Mouse (Mus musculus): ENCODE data around the gene Rbfox1.

DNA sequence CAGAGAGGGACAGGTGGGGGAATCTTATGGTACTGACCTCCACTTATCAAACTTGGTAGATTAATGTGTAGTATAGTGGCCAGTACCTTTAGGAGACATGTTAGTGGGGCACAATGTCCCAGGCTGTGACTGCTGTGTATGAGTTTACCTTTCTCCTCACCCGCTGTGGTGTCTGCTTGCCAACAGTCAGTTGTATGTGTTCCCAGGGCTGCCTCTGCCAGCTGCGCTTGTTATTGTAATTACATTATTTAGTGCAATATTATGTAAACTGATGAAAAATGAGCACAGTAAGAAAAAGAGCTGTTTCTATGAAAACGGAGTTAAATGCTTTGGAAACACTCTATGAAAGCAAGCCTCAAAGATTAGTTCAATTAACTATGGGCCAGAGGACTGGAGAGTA, 928.7 kb downstream of the Rbfox1 start:
- TF ChIP-seq CTCF (IDR thresholded peaks at IDR 0.05; ENCODE audit: low read depth, low read length) (no peak), GATA2 (IDR thresholded peaks at IDR 0.05; ENCODE audit: borderline replicate concordance, low read depth, low read length) (no peak), GATA1 (IDR thresholded peaks at IDR 0.05; ENCODE audit: borderline replicate concordance, low read length) (no peak), POLR2AphosphoS5 (IDR thresholded peaks at IDR 0.05; ENCODE audit: insufficient replicate concordance, low read depth, low read length) (no peak)
